Mouse (Mus musculus): ENCODE measurements around the gene Fbxl2.

DNA sequence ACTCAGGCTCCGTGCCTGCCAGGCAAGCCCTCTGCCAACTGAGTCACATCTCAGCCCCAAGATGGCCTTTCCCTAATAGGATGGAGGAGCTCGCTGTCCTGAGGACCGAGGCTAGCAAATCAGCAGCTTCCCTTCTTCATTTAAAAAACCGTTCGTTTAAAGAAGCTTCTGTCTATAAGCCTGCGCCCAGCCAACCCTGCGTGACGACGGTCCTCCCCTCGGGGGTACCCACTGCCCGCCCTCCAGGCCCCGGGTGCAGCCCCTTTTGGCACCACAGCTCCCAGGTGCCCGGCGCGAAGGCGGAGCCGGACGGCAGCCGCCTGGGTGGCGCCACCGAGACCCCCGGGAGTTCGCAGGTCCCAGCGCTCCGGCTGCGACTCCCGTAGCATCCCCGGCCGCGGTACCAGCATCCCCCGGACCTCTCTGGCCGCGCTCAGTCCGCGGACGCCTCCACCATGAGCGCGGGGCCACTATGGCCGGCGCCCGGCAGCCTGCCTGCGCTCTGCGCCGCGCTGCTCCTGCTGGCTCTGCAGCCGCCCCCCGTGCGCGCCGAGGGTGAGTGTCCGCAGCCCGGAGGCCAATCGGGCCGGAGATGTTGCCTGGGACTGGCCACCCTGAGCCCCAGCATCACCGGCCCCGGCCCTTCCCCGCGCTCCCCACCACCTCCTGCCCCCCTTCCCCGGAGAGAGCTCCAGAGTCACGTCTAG lies 11.3 kb upstream of the Fbxl2 start, which contains the start of gene Susd5:
- no peak for TF ChIP-seq GATA1 (IDR thresholded peaks at IDR 0.05; ENCODE audit: borderline replicate concordance, low read length)
- no peak for TF ChIP-seq FLI1 (IDR thresholded peaks at IDR 0.05; ENCODE audit: low read length)

Measured in megakaryocyte, embryonic 14.5 days (primary cell).